Mouse (Mus musculus): ENCODE measurements at regions not wholly inside any gene's neighbourhood (a gene's known extent, or its start where the extent isn't known, plus 50 kb on each side); places are given as distances from the start of the nearest gene placed in this dataset.
A peak's percentile ranks its signal among the peaks of the same experiment; 100 is the strongest.

DNA sequence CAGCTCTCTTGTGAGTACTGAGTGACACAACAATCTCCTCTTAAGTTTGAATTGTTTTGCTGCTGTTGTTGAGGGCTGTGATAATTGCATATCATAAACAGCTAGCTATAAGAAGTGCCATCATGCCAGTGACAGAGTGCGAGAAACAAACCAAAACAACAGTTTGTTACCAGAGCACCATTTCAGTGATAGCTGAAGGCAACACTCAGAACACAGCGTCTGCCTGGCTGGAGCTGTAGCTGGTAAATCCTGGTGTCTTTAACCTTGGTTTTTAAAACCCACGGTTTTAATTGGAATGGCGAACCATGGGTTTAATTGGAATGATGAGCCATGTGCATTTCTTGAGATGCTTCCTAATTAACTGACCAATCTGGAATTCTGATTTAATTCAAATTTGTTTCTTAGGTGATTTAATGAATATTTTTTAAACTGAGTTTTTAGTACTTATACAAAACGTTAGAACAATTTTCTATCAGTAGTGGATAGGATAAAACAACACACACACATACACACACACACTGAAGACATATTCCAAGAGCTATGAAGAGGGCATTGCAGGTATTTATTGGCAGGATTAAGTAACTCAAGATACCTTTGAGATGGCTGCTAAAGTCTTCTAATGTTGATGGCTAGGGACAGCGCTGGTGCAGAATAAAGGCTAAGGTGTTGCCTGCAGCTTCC, 284.2 kb upstream of the Emcn start:
- TF ChIP-seq CTCF (IDR thresholded peaks at IDR 0.05; ENCODE audit: borderline replicate concordance, extremely low read depth, insufficient read depth, insufficient read length) (no peak), POLR2A (IDR thresholded peaks at IDR 0.05; ENCODE audit: borderline replicate concordance, extremely low read depth, insufficient read depth, insufficient read length, poor library complexity, severe bottlenecking) (no peak)
- peak; percentile 84 for DNase-seq (ENCODE audit: low read depth)

DNA sequence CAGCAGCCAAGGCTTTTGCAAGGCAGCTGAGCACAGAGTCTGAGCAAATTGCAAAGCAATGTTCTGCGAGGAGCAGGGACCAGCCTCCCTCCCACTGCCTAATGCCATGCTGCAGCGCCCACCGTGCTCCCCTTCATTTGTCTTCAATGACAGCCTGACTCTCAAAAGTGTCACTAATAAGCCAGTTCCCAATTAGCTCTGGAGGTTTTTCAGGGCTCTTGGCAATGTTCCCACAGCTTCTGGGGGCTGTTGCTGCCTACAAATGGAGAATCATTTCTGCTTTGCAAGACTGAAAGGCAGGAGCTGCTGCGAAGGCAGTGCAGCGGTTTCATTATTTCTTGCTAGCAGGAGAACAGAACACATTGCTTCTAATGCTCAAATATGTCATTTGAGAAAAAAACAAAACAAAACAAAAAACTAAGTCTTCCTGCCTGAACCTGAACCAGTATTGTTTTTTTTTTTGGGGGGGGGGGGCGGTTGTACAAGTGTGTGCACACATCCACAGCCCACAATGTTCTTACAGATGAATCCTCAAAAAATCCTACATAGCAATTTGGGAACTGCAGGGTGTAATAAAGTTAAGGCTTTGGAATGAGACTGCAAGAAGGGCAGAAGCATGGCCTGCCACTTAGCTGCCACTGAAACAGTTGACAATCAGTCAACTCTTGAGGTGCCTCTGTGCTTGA, 283.5 kb upstream of the Emcn start:
- TF ChIP-seq CTCF (IDR thresholded peaks at IDR 0.05; ENCODE audit: borderline replicate concordance, extremely low read depth, insufficient read depth, insufficient read length) (no peak), POLR2A (IDR thresholded peaks at IDR 0.05; ENCODE audit: borderline replicate concordance, extremely low read depth, insufficient read depth, insufficient read length, poor library complexity, severe bottlenecking) (no peak)
- DNase-seq (ENCODE audit: low read depth): peak; percentile 98

DNA sequence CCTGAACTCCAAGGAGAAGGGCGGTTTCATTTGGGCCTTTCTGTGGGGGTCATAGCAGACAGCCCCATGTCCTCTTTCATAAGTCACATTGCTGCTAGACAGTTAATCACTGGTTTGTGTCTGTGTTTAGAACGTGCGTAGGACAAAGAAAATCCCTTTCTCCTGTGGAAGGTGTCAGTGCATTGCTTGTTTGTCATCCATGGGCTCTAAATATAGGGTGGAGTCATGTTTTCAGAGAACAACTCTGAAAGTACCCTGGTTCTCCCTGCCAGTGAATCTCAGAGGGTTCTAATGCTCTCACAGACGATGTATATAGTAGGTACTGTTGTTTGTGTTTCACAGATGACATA, 283.0 kb upstream of the Emcn start:
- no peak for TF ChIP-seq CTCF (IDR thresholded peaks at IDR 0.05; ENCODE audit: borderline replicate concordance, extremely low read depth, insufficient read depth, insufficient read length)
- no peak for TF ChIP-seq POLR2A (IDR thresholded peaks at IDR 0.05; ENCODE audit: borderline replicate concordance, extremely low read depth, insufficient read depth, insufficient read length, poor library complexity, severe bottlenecking)
- no peak for DNase-seq (ENCODE audit: low read depth)

DNA sequence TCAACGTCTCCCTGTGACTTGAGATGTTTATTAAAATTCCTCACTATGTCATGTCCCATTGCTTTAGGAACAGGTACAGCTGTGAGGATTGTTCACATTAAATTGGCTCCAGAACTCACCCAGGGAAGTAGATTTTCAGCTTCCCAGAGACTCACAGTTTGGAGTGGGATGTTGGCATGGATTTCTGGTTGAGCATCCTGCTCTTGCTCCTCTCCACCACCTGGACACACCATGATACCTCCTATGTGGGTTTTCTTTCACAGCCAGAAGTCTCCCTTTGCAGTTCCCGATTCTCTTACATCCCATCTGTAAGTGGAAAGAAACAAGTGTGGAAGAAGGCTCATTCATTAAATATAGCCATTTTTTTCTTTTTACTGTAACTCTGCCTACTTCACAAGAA, 278.8 kb upstream of the Emcn start:
- DNase-seq (ENCODE audit: low read depth): no peak
- TF ChIP-seq POLR2A (IDR thresholded peaks at IDR 0.05; ENCODE audit: borderline replicate concordance, extremely low read depth, insufficient read depth, insufficient read length, poor library complexity, severe bottlenecking) (no peak), CTCF (IDR thresholded peaks at IDR 0.05; ENCODE audit: borderline replicate concordance, extremely low read depth, insufficient read depth, insufficient read length) (no peak)

DNA sequence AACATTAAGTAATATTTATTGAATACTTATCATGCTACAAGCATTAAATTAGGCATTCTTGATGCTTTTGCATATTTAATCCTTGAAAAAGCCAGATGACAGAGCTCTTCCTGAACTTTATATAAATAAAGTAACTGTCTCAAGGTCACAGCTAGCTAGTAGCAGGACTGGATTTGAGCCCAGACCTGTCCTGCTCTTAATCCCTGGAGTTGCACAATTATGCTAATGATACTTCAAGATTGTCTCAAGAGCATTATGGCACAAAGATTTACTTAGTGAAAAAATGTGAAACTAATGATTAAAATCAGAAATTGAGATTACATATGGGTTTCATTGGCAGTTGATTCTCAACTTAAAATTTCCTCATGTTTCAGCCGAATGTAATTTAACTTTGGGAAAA, 273.5 kb upstream of the Emcn start:
- DNase-seq (ENCODE audit: low read depth): peak; percentile 9

DNA sequence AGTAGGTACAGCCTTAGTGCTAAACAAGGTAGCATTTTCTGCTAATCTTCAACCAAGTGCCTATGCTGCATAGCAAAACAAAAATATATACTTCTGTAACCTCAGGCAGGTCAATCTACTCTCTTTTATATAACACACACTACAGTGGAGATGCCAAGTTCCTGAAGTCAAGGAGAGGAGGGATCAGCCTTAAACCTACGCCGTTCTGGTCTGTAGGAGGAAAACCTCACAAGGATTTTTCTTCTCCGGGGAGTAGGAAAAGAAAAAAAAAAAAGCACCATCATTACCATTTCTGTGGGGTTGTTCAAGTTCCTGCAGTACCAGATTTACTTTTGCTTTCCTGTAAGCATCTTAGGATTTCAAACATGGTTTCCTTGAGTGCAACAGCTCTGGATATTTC, 271.5 kb upstream of the Emcn start:
- DNase-seq (ENCODE audit: low read depth): no peak
- TF ChIP-seq POLR2A (IDR thresholded peaks at IDR 0.05; ENCODE audit: borderline replicate concordance, extremely low read depth, insufficient read depth, insufficient read length, poor library complexity, severe bottlenecking): no peak
- TF ChIP-seq CTCF (IDR thresholded peaks at IDR 0.05; ENCODE audit: borderline replicate concordance, extremely low read depth, insufficient read depth, insufficient read length): no peak

More for the DNA sequence above, 273.5 kb upstream of the Emcn start:
- TF ChIP-seq CTCF (IDR thresholded peaks at IDR 0.05; ENCODE audit: borderline replicate concordance, extremely low read depth, insufficient read depth, insufficient read length): no peak
- TF ChIP-seq POLR2A (IDR thresholded peaks at IDR 0.05; ENCODE audit: borderline replicate concordance, extremely low read depth, insufficient read depth, insufficient read length, poor library complexity, severe bottlenecking): no peak

DNA sequence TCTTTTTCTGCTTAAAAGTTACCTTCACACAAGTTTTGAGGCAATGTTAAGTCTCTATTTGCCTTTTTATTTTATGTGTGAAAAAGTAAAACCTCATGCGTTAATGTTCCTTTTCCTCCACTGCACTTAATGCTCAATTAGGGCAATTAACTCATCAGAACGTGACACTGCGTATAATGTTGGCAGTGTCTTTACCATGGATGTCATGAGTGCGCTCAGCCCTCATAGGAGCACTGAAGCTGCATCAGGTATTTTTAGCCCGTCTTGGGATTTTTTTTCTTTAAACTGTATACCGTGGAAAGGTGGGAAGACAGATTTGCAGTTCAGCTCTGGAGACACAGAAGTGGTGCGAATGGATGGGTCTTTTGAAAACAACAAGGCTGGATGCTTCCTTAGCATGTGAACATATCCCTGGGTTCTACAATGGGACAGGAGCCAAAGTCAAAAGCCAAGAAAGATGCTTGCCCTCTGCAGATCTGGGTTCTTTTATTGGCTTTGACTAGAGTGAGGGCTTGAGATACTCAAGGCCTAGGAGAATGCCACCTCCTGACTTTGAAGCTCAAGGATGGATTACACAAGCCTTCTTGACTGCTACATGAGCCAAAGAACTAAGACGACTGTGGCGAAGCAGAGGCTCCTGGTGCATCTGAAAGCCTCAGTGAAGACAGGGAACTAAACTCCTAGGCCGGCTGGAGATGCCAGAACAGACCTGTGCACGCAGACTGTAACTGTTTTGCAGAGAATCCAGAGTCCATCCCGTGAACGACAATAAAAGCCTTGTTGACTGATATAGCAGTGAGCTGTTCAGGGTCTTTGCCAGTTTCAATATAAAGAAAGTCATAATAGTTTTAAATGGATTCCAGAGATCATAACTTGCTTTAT, 262.9 kb upstream of the Emcn start:
- DNase-seq (ENCODE audit: low read depth): peak; percentile 55
- TF ChIP-seq POLR2A (IDR thresholded peaks at IDR 0.05; ENCODE audit: borderline replicate concordance, extremely low read depth, insufficient read depth, insufficient read length, poor library complexity, severe bottlenecking) (no peak), CTCF (IDR thresholded peaks at IDR 0.05; ENCODE audit: borderline replicate concordance, extremely low read depth, insufficient read depth, insufficient read length) (no peak)

DNA sequence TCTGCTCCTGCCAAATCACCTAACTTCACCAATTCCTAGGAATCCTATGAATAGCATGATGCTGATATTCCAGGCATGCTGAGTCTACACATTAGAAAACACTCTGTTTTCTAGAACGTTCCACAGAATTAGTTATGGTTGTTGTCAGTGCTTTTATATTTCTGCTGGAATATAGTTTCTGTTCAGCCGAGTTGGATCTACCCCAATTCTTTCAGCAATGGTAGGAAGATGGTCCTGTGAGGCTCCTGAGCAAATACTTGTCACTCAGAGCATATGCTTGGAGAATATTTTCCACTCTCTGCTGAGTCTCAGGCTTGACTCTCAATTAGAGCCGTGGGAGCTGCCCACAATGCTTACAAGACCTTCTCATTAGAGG, 262.3 kb upstream of the Emcn start:
- no peak for TF ChIP-seq CTCF (IDR thresholded peaks at IDR 0.05; ENCODE audit: borderline replicate concordance, extremely low read depth, insufficient read depth, insufficient read length)
- TF ChIP-seq POLR2A (IDR thresholded peaks at IDR 0.05; ENCODE audit: borderline replicate concordance, extremely low read depth, insufficient read depth, insufficient read length, poor library complexity, severe bottlenecking): no peak
- DNase-seq (ENCODE audit: low read depth): no peak

DNA sequence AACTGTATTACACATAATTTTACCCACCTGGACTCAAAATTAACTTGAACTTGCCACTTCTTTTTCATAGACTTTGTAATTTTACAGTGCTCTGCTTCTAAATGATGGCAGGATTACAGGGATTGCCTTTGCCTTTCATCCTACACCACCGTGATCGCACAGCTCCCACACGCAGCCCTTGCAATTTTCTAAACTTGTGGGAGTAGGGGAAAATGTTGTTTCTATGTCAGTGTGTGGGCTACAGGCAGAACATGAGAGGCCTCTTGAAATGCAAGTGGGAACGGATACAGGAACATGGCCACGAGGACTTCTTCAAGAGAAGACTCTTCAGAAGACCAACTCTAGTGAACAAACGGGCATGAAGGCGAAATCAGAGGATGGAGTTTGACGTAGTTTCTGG, 254.0 kb upstream of the Emcn start:
- no peak for DNase-seq (ENCODE audit: low read depth)

DNA sequence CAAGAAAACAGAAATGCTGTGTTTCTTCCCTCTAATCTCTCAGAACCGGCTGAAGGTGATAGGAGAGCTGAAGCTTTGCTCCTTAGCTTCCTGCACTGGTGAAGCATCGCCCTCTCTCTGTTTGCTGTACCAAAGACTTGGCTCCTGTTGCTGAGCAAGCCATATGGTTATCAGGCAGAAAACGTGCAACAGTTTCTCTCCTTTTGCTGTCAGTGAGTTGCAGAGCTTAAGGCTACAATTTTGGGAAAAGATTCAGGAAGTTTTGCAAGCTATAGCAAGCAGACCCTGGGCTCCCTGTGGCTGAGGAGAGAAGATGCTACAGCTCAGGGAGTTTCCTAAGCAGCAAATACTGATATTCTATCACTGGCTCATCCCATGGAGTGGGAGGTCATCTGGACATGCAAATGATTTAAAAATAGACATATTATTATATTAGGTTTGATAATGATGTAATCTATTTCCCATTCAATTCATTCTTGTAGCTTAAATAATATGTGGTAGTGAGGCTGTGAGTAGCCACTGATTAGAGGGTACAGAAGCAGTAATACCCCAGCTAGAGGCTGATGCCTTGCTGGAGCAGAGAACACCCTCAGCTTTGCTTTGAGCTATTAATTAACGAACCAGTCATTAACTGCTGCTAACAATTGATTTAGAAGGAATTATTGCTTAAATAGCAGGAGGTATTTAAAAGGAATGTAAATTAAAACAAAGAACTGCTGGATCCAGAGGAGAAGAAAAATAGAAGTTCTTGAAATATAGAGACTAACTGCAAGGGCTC, 240.1 kb upstream of the Emcn start:
- DNase-seq (ENCODE audit: low read depth): peak; percentile 56
- TF ChIP-seq POLR2A (IDR thresholded peaks at IDR 0.05; ENCODE audit: borderline replicate concordance, extremely low read depth, insufficient read depth, insufficient read length, poor library complexity, severe bottlenecking) (no peak), CTCF (IDR thresholded peaks at IDR 0.05; ENCODE audit: borderline replicate concordance, extremely low read depth, insufficient read depth, insufficient read length) (no peak)

More for the DNA sequence above, 254.0 kb upstream of the Emcn start:
- no peak for TF ChIP-seq CTCF (IDR thresholded peaks at IDR 0.05; ENCODE audit: borderline replicate concordance, extremely low read depth, insufficient read depth, insufficient read length)
- no peak for TF ChIP-seq POLR2A (IDR thresholded peaks at IDR 0.05; ENCODE audit: borderline replicate concordance, extremely low read depth, insufficient read depth, insufficient read length, poor library complexity, severe bottlenecking)

DNA sequence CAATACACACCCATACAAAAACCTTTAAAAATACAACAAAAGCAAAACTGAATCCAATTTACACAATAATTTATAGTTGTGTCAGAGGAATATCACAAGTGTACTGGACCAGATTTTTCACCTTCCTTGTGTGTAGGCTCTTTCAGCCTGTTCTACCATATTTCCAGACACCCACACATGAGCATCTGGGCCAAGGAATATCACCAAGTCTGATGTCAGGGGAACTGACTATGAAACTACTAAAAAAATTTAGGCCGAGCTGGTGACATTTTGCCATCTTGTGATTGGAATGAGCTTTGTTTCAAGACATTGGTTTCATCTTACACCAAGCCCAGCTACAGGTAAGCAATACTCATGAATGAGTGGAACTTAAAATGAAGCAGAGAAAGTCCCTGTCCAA, 234.9 kb upstream of the Emcn start:
- DNase-seq (ENCODE audit: low read depth): no peak
- no peak for TF ChIP-seq CTCF (IDR thresholded peaks at IDR 0.05; ENCODE audit: borderline replicate concordance, extremely low read depth, insufficient read depth, insufficient read length)
- TF ChIP-seq POLR2A (IDR thresholded peaks at IDR 0.05; ENCODE audit: borderline replicate concordance, extremely low read depth, insufficient read depth, insufficient read length, poor library complexity, severe bottlenecking): no peak

Measured in brain, embryonic 14.5 days (tissue).